Mouse (Mus musculus) heart, embryonic 12.5 days (tissue): ENCODE measurements around the gene Sac3d1. TPM values are rescaled to one million over a fixed set of nuclear protein-coding genes. Genes with fewer than 3 reads are reported as not detected.

ENCODE experiments used
- ATAC-seq: fragments of 200-750 bp; cut with Nextera tagmentation; 2 replicates; pipeline ENCODE4 v1.8.0; 2017; ENCODE audit warnings: moderate TSS enrichment, moderate library complexity; ENCODE audit not compliant: insufficient number of reproducible peaks, low FRiP score
- H3K27ac ChIP-seq: fragments of 300-500 bp; sonication (generic); 2 replicates; pipeline ENCODE4 v1.5.1; 2016; ENCODE audit warnings: mild to moderate bottlenecking, moderate library complexity; ENCODE audit not compliant: poor library complexity, severe bottlenecking
- H3K27me3 ChIP-seq: fragments of 300-500 bp; sonication (generic); replicated peaks from 2 replicates; pipeline ENCODE4 v1.6.1; 2016; ENCODE audit warnings: mild to moderate bottlenecking, moderate library complexity
- H3K36me3 ChIP-seq: fragments of 300-500 bp; sonication (generic); 2 replicates; pipeline ENCODE4 v1.6.1; 2016; ENCODE audit warnings: mild to moderate bottlenecking, moderate library complexity
- H3K4me1 ChIP-seq: fragments of 300-500 bp; sonication (generic); replicated peaks from 2 replicates; pipeline ENCODE4 v1.6.1; 2016; ENCODE audit warnings: mild to moderate bottlenecking
- H3K4me2 ChIP-seq: fragments of 300-500 bp; sonication (generic); 2 replicates; pipeline ENCODE4 v1.6.1; 2016; ENCODE audit warnings: mild to moderate bottlenecking, moderate library complexity
- H3K4me3 ChIP-seq: fragments of 300-500 bp; sonication (generic); 2 replicates; pipeline ENCODE4 v1.5.1; 2016; ENCODE audit warnings: mild to moderate bottlenecking
- H3K9ac ChIP-seq: fragments of 300-500 bp; sonication (generic); 2 replicates; pipeline ENCODE4 v1.6.1; 2016; ENCODE audit warnings: mild to moderate bottlenecking, moderate library complexity
- H3K9me3 ChIP-seq: fragments of 300-500 bp; sonication (generic); replicated peaks from 2 replicates; pipeline ENCODE4 v1.6.1; 2016; ENCODE audit warnings: mild to moderate bottlenecking, moderate library complexity
- WGBS: fragments of 180-500 bp; shearing (Covaris S2); methylation state at CpG from one replicate; pipeline ENCODE4 v1.1.7; 2016; 5-methylcytosine and 5-hydroxymethylcytosine counted together
- polyA plus RNA-seq: library from polyadenylated mRNA; unstranded; fragments of >200 nt; fragmentation: Nextera tagmentation; extraction: Ambion mirVana; gene quantifications from 2 replicates; pipeline ENCODE4 v1.2.1, GENCODE M21; 2016

The Sac3d1 gene
- polyA plus RNA-seq, 1 experiment from 2014 or later = 35.2 TPM

DNA sequence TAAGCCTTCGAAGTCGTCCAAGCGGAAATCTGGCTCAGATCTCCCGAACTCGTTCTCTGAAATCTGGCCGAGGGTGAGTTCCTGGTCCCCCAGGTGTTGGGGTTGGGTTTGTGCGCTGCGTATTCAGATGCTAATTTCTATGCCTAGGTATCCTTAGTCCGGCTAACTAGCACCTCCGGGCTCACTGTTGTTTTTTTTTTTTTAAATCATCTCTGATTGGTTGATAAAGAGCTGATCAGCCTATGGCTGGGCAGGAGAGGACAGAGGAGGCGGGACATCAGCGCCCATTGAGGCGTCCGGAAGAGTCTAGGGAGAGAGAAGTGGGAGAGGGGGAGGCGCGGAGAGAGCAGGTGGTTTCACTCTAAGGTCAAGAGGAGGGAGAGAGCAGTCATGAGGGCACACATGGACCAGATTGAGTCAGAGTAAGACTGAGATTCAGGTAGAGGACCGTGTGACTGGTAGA, 33.0 kb downstream of the Sac3d1 start:
- H3K4me1 ChIP-seq = peaks cover 17% of the 10 kb centered on the region
- peaks cover 55% of the 10 kb centered on the region for H3K36me3 ChIP-seq
- H3K4me2 ChIP-seq = peak overlapping the region; percentile 86
- H3K27ac ChIP-seq = peak overlapping the region; percentile 53; the same call in 1 of the 2 replicates
- H3K9ac ChIP-seq = peak overlapping the region; percentile 81
- WGBS = under 1% methylated on average over 17 of the region's 17 CpGs
- peak overlapping the region; percentile 83 for H3K4me3 ChIP-seq
- peak; percentile 80 for ATAC-seq
- no peaks in the 10 kb centered on the region for H3K9me3 ChIP-seq
- no peaks in the 10 kb centered on the region for H3K27me3 ChIP-seq

- Histone ChIP-seq H3K9ac (peak within 1 kb of the TSS; percentile 81), H3K27ac (peak within 1 kb of the TSS; percentile 53; the same call in 1 of the 2 replicates), H3K4me1 (peaks cover 17% of the 10 kb centered on the region), H3K9me3 (no peaks in the 10 kb centered on the region), H3K36me3 (peaks cover 55% of the 10 kb centered on the region), H3K27me3 (no peaks in the 10 kb centered on the region), H3K4me2 (peak within 1 kb of the TSS; percentile 91), H3K4me3 (peak within 1 kb of the TSS; percentile 83)
- under 1% methylated on average over 58 of the region's 58 CpGs for WGBS
- peak; percentile 93 for ATAC-seq
These were observed 33.8 kb downstream of the Sac3d1 start, which contains the start of the genes Zfpl1 and Cdca5 for GRCm38 (mm10) chr19:6084478-6085248. Gene Zfpl1, minus strand, starts transcription at chr19:6084956. Gene Cdca5, plus strand, starts transcription at chr19:6084983.

DNA sequence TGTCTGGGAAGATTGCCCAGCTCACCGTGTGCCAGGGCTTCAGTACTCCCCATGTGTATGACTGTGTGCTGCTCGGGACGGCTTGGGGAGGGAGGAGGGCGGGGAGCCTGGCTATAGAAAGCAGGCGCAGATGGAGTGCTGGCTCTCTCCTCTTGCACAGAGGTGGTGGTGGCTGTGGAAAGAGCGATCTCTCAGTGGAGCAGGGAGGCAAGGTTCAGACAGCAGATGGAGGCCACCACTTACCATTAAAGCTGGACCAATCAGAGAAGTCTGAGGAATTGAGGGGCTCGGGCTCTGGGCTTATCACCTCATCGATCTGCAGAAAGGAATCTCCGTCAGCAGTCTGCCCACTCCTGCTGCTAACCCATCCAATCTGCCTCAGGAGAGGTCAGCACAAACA, 36.3 kb downstream of the Sac3d1 start, which contains the start of gene Gm28374:
Gm28374 (minus strand) TSS at position 101 of the 400 bp plus-strand sequence.
- no peak within 1 kb of the TSS for H3K27ac ChIP-seq
- no peak within 1 kb of the TSS for H3K9ac ChIP-seq
- peaks cover 32% of the 10 kb centered on the region for H3K36me3 ChIP-seq
- WGBS = 83% methylated on average over 9 of the region's 9 CpGs
- no peaks in the 10 kb centered on the region for H3K27me3 ChIP-seq
- H3K4me3 ChIP-seq = no peak within 1 kb of the TSS
- no peak for ATAC-seq
- no peaks in the 10 kb centered on the region for H3K9me3 ChIP-seq
- peaks cover 17% of the 10 kb centered on the region for H3K4me1 ChIP-seq
- no peak within 1 kb of the TSS for H3K4me2 ChIP-seq

DNA sequence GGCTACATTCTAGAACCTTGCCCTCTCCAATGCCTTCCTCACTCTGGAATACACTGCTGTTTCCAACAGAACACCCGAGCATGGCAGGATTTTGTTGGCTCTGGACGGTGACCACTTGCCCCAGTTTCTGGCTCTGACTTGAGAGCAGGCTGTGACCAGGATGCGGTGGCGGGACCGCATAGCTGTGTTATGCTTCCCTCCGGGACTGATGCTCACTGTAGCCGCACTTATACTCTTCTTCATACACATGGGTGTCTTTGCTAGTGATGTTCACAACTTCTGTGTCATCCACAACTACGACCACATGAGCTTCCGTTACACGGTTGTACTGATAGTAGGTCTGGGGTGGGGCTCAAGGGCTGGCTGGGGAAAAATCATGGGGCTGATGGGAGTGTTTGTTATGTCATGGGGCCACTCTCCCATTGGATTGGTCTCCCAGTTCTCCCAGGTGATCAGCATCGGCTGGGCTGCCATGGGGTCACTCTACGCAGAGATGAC, 38.4 kb downstream of the Sac3d1 start, which contains the start of gene Tmem262:
Tmem262 (plus strand) TSS at position 51 of the 498 bp plus-strand sequence.
- Histone ChIP-seq H3K4me1 (peaks cover 20% of the 10 kb centered on the region), H3K4me2 (no peak within 1 kb of the TSS), H3K27ac (no peak within 1 kb of the TSS), H3K4me3 (no peak within 1 kb of the TSS), H3K9ac (no peak within 1 kb of the TSS), H3K27me3 (no peaks in the 10 kb centered on the region), H3K9me3 (no peaks in the 10 kb centered on the region), H3K36me3 (peaks cover 39% of the 10 kb centered on the region)
- no peak for ATAC-seq
- WGBS = 92% methylated on average over 12 of the region's 12 CpGs

DNA sequence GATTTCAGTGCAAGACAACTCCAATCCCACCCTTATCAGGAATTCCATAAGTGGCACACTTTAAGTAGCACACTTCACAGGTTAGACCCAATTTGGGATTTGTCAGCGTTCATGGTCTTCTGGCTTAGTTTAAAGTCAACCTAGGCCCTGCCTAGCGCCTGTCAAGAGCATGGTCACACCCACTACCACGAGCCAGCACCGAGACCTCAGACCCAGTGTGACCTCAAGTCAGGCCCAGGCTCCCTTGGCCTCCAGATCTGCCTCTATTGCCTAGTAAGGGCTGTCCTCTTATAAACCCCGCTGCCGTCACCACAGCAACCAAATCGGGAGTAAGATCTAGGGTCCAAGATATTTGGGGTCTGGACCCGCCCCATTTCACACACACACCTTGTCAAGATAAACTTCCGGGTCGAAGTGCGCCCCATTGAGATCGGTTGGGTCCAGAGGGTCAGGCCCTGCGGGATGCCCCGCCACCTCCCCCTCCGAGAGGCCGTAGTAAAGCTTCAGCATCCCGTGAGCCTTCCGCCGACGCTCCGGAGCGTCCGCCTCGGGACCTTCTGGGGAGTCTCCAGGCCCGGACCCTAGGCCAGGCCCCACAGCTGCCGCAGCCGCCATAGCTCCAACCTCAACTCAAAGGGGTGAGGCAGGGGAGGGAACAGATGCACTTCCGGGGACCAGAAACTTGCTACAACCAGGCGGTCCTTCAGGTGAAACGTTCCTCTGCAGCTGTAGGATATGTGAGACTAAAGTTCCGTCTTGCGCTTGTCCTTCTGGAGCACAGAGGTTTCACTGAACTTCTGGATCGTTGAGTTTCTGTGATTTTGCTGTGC, 41.7 kb downstream of the Sac3d1 start, which contains the start of gene Vps51:
Vps51 (minus strand) TSS at position 668 of the 830 bp plus-strand sequence.
- Histone ChIP-seq H3K9me3 (no peaks in the 10 kb centered on the region), H3K4me1 (peaks cover 8% of the 10 kb centered on the region), H3K9ac (peak within 1 kb of the TSS; percentile 79), H3K4me2 (peak within 1 kb of the TSS; percentile 85), H3K27me3 (no peaks in the 10 kb centered on the region), H3K4me3 (peak within 1 kb of the TSS; percentile 79), H3K36me3 (peaks cover 54% of the 10 kb centered on the region), H3K27ac (peak within 1 kb of the TSS; percentile 67)
- peak; percentile 79 for ATAC-seq
- WGBS = 1% methylated on average over 33 of the region's 33 CpGs

- Histone ChIP-seq H3K4me3 (no peak overlapping the region), H3K27ac (no peak overlapping the region), H3K9ac (no peak overlapping the region), H3K4me2 (no peak overlapping the region), H3K36me3 (peaks cover 61% of the 10 kb centered on the region), H3K27me3 (no peaks in the 10 kb centered on the region), H3K4me1 (peaks cover 8% of the 10 kb centered on the region), H3K9me3 (no peaks in the 10 kb centered on the region)
- WGBS = 87% methylated on average over 5 of the region's 5 CpGs
- ATAC-seq = no peak
These were observed 44.6 kb downstream of the Sac3d1 start for GRCm38 (mm10) chr19:6073889-6074288.

- WGBS = 87% methylated on average over 19 of the region's 19 CpGs
- H3K27me3 ChIP-seq = no peaks in the 10 kb centered on the region
- no peak overlapping the region for H3K4me3 ChIP-seq
- H3K4me1 ChIP-seq = peaks cover 22% of the 10 kb centered on the region
- peaks cover 66% of the 10 kb centered on the region for H3K36me3 ChIP-seq
- H3K4me2 ChIP-seq = no peak overlapping the region
- no peaks in the 10 kb centered on the region for H3K9me3 ChIP-seq
- H3K9ac ChIP-seq = no peak overlapping the region
- no peak overlapping the region for H3K27ac ChIP-seq
- no peak for ATAC-seq
These were observed 47.2 kb downstream of the Sac3d1 start for GRCm38 (mm10) chr19:6071261-6071660.

GRCm38 (mm10) chr19:6070571-6071250, 47.7 kb downstream of the Sac3d1 start:
- no peaks in the 10 kb centered on the region for H3K9me3 ChIP-seq
- H3K27ac ChIP-seq = no peak overlapping the region
- ATAC-seq = no peak
- H3K4me1 ChIP-seq = peaks cover 20% of the 10 kb centered on the region
- H3K4me3 ChIP-seq = no peak overlapping the region
- H3K27me3 ChIP-seq = no peaks in the 10 kb centered on the region
- 85% methylated on average over 31 of the region's 31 CpGs for WGBS
- H3K9ac ChIP-seq = no peak overlapping the region
- H3K36me3 ChIP-seq = peaks cover 62% of the 10 kb centered on the region
- no peak overlapping the region for H3K4me2 ChIP-seq

GRCm38 (mm10) chr19:6069851-6070250, 48.6 kb downstream of the Sac3d1 start:
- WGBS = 90% methylated on average over 10 of the region's 10 CpGs
- Histone ChIP-seq H3K4me3 (no peak overlapping the region), H3K27me3 (no peaks in the 10 kb centered on the region), H3K36me3 (peaks cover 53% of the 10 kb centered on the region), H3K9me3 (no peaks in the 10 kb centered on the region), H3K27ac (no peak overlapping the region), H3K4me1 (peaks cover 20% of the 10 kb centered on the region), H3K4me2 (no peak overlapping the region), H3K9ac (no peak overlapping the region)
- no peak for ATAC-seq

GRCm38 (mm10) chr19:6068951-6069350, 49.5 kb downstream of the Sac3d1 start:
- ATAC-seq = no peak
- Histone ChIP-seq H3K4me3 (no peak overlapping the region), H3K4me2 (no peak overlapping the region), H3K27ac (no peak overlapping the region), H3K27me3 (no peaks in the 10 kb centered on the region), H3K9ac (no peak overlapping the region), H3K36me3 (peaks cover 46% of the 10 kb centered on the region), H3K9me3 (no peaks in the 10 kb centered on the region), H3K4me1 (peaks cover 20% of the 10 kb centered on the region)
- WGBS = 77% methylated on average over 4 of the region's 4 CpGs
